9 mouse cellular contexts compared by ENCODE assay signal in the genomic region with DNA sequence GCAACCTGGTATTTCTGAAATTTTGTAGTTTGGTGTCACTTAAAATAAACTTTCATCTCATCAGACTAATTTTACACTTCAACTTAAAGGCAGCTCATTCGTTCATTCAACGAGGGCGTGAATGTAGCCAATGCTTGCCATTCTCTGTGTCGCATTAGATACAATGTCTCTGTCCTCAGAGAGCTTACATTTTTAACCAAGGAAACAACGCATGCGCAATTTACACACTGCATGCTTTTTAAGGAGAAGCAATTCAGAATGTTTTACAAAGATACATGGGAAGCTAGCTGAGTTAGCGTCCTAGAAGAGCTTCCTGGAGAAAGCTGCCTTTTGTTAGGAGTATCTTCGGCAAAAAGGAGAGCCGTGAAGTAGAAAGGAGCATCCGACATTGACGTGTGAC. TPM values are rescaled to one million over a fixed set of nuclear protein-coding genes. Genes with fewer than 3 reads are reported as not detected.
DNase-seq lines count a peak whose midpoint lies in the region; ATAC-seq and TF ChIP-seq lines count a peak whose summit lies in the region.
"Had no signal": no experiment of that assay in that cellular context is flagged by ENCODE, and none has a peak within 500 bp of the region (broad histone marks: within the 10 kb centered on the region; RNA-seq: fewer than 3 reads in every experiment).

No protein-coding gene starts in this region.

- ATAC-seq in liver, embryonic 14.5 days (ENCODE audit: insufficient read depth), result no peak
- ATAC-seq in activated CD4-positive, CD25-positive, alpha-beta regulatory T cell, adult 4 months, result no peak
- no peak for ATAC-seq in granulocyte monocyte progenitor cell, adult 5-6 weeks (replicated peaks; ENCODE audit: poor library complexity, severe bottlenecking)

- WGBS in heart, embryonic 10.5 days, result 54% methylated on average over 11 of the region's 11 CpGs
- WGBS in liver, embryonic 14.5 days (ENCODE audit: insufficient replicate concordance), result 33% methylated on average over 11 of the region's 11 CpGs

- DNase-seq in heart, embryonic 10.5 days (ENCODE audit: low spot score), result peak; percentile 57
- DNase-seq in heart, adult 18-20 months, result no peak
- DNase-seq in CH12.LX (ENCODE audit: extremely low read depth), result peak; percentile 54
- DNase-seq in liver, embryonic 14.5 days (ENCODE audit: low read depth in 3 of 3, low spot score in 3 of 3), result peak in 1 of 3 experiments; percentile 20
- DNase-seq in right cerebral cortex, postnatal 4 days, result no peak

- no peaks in the 10 kb centered on the region for H3K27me3 ChIP-seq in heart, embryonic 10.5 days (ENCODE audit: insufficient read depth, poor library complexity, severe bottlenecking)
- no peaks in the 10 kb centered on the region for H3K27me3 ChIP-seq in CH12.LX (replicated peaks)
- H3K27me3 ChIP-seq in liver, embryonic 14.5 days (ENCODE audit: control insufficient read depth, insufficient read depth, low read length), result no peaks in the 10 kb centered on the region

- peaks cover 30% of the 10 kb centered on the region for H3K4me1 ChIP-seq in heart, embryonic 10.5 days
- H3K4me1 ChIP-seq in CH12.LX (ENCODE audit: control insufficient read depth in 1 of 2, insufficient read depth in 2 of 2), result peaks cover 6 to 28% of the 10 kb centered on the region in 2 experiments
- H3K4me1 ChIP-seq in embryonic fibroblast, embryonic 13.5 days (ENCODE audit: control insufficient read depth, insufficient read depth, low read length), result peaks cover 3% of the 10 kb centered on the region
- H3K4me1 ChIP-seq in liver, embryonic 14.5 days (replicated peaks; ENCODE audit: control insufficient read depth in 2 of 2, insufficient read depth in 2 of 2, low read length in 1 of 2), result peaks cover 13 to 21% of the 10 kb centered on the region in 2 experiments

- H3K9me3 ChIP-seq in heart, embryonic 10.5 days, result no peaks in the 10 kb centered on the region
- H3K9me3 ChIP-seq in CH12.LX (replicated peaks; ENCODE audit: low read length), result no peaks in the 10 kb centered on the region
- H3K9me3 ChIP-seq in liver, embryonic 14.5 days (ENCODE audit: control insufficient read depth, low read length), result no peaks in the 10 kb centered on the region
- H3K9me3 ChIP-seq: G1E had no signal

- peaks cover 28% of the 10 kb centered on the region for H3K79me2 ChIP-seq in CH12.LX (replicated peaks; ENCODE audit: control insufficient read depth, extremely low read depth, insufficient read depth, poor library complexity, severe bottlenecking)

- TF ChIP-seq CTCF in CH12.LX (conservative IDR thresholded peaks at IDR 0.05 in 1 of 2, IDR thresholded peaks at IDR 0.05 in 1 of 2; ENCODE audit: low read depth in 2 of 2, low read length in 2 of 2), result no peak
- TF ChIP-seq CTCF in embryonic fibroblast, embryonic 13.5 days (IDR thresholded peaks at IDR 0.05; ENCODE audit: borderline replicate concordance, insufficient read depth, low read length), result no peak
- TF ChIP-seq CTCF in liver, embryonic 14.5 days (IDR thresholded peaks at IDR 0.05; ENCODE audit: low read depth), result no peak

- H3K27ac ChIP-seq in heart, embryonic 10.5 days, result peak overlapping the region; percentile 98
- peak overlapping the region; percentile 97 for H3K27ac ChIP-seq in CH12.LX (ENCODE audit: insufficient read depth, low read depth)
- H3K27ac ChIP-seq in embryonic fibroblast, embryonic 13.5 days (ENCODE audit: insufficient read depth, low read length), result peak overlapping the region; percentile 97
- H3K27ac ChIP-seq in liver, embryonic 14.5 days, result peak overlapping the region; percentile 53; the same call in 1 of the 2 replicates

- 0 out of 2 replicates have a peak, but pooled peaks have one; percentile 7 for TF ChIP-seq EP300 in CH12.LX (IDR thresholded peaks at IDR 0.05; ENCODE audit: low read length)
- no peak for TF ChIP-seq EP300 in liver, embryonic 14.5 days (IDR thresholded peaks at IDR 0.05; ENCODE audit: low read depth)

- in situ Hi-C loops in CH12.LX (cut with MboI; ENCODE audit: low pct_ligation_motif_present, low pct_unique_long_range_greater_than_20kb, low sequenced_read_pairs), result loop anchor here (10.0 kb wide), 1 partner anchor 298 kb away; no protein-coding TSS in a partner anchor

- no peak for TF ChIP-seq RAD21 in CH12.LX (IDR thresholded peaks at IDR 0.05; ENCODE audit: low read depth, low read length)

- no peak; the same call in 1 of the 2 replicates for TF ChIP-seq POLR2A in CH12.LX (IDR thresholded peaks at IDR 0.05; ENCODE audit: low read depth, low read length)
- TF ChIP-seq POLR2A in embryonic fibroblast, embryonic 13.5 days (IDR thresholded peaks at IDR 0.05; ENCODE audit: low read depth, low read length), result peak; percentile 29; the same call in 1 of the 2 replicates

- H3K4me2 ChIP-seq in CH12.LX (ENCODE audit: insufficient read depth, low read depth, poor library complexity, severe bottlenecking), result peak overlapping the region; percentile 73; the same call in 1 of the 2 replicates
- peak overlapping the region; percentile 86 for H3K4me2 ChIP-seq in liver, embryonic 14.5 days (ENCODE audit: low read depth)

- H3K36me3 ChIP-seq in heart, embryonic 10.5 days, result no peaks in the 10 kb centered on the region
- H3K36me3 ChIP-seq in CH12.LX (replicated peaks in 1 of 2; ENCODE audit: control insufficient read depth in 1 of 2, insufficient read depth in 1 of 2, low read length in 1 of 2), result peaks cover 0 to 15% of the 10 kb centered on the region in 2 experiments
- no peaks in the 10 kb centered on the region for H3K36me3 ChIP-seq in liver, embryonic 14.5 days (replicated peaks; ENCODE audit: control insufficient read depth, insufficient read depth, low read depth)

- peak overlapping the region; percentile 93 for H3K4me3 ChIP-seq in heart, embryonic 10.5 days
- peak overlapping the region; percentile 67 to 86 (median 84) for H3K4me3 ChIP-seq in CH12.LX (replicated peaks in 1 of 3; ENCODE audit: low read depth in 2 of 3, low read length in 2 of 3, poor library complexity in 1 of 3)
- peak overlapping the region; percentile 97; the same call in 1 of the 2 replicates for H3K4me3 ChIP-seq in embryonic fibroblast, embryonic 13.5 days (ENCODE audit: insufficient read depth, low read length)
- peak overlapping the region; percentile 24 to 77; a peak in 3 of 4 replicates for H3K4me3 ChIP-seq in liver, embryonic 14.5 days (ENCODE audit: insufficient read depth in 1 of 2, low read depth in 2 of 2, low read length in 2 of 2)

- dilution Hi-C loops in CH12.LX (cut with MboI; ENCODE audit: extremely low pct_ligation_motif_present, extremely low pct_unique_long_range_greater_than_20kb, low sequenced_read_pairs), result no loop called here

- peak overlapping the region; percentile 87 for H3K9ac ChIP-seq in CH12.LX (ENCODE audit: insufficient read depth, low read depth)
- H3K9ac ChIP-seq in liver, embryonic 14.5 days (replicated peaks), result peak overlapping the region; percentile 88

TF ChIP-seq in CH12.LX, 34 proteins besides CTCF, POLR2A, EP300 and RAD21 (continues in another document):
- TF ChIP-seq SIN3A (IDR thresholded peaks at IDR 0.05; ENCODE audit: low read length) (0 out of 2 replicates have a peak, but pooled peaks have one; percentile 28), GABPA (IDR thresholded peaks at IDR 0.05; ENCODE audit: insufficient replicate concordance, low read depth, low read length) (no peak), MAZ (IDR thresholded peaks at IDR 0.05; ENCODE audit: low read depth, low read length) (0 out of 2 replicates have a peak, but pooled peaks have one; percentile 29), TCF12 (IDR thresholded peaks at IDR 0.05; ENCODE audit: low read depth, low read length) (0 out of 2 replicates have a peak, but pooled peaks have one; percentile 14), E2F4 (IDR thresholded peaks at IDR 0.05; ENCODE audit: insufficient replicate concordance, low read depth, low read length) (no peak), CHD1 (IDR thresholded peaks at IDR 0.05; ENCODE audit: low read depth, low read length) (peak; percentile 1; the same call in 1 of the 2 replicates), MYC (IDR thresholded peaks at IDR 0.05; ENCODE audit: low read depth, low read length) (peak; percentile 45; the same call in 1 of the 2 replicates), HCFC1 (IDR thresholded peaks at IDR 0.05; ENCODE audit: low read depth, low read length) (peak; percentile 20; the same call in 1 of the 2 replicates), NELFE (IDR thresholded peaks at IDR 0.05; ENCODE audit: low read depth, low read length) (peak; percentile 42), ZNF384 (IDR thresholded peaks at IDR 0.05; ENCODE audit: low read depth, low read length) (no peak), CHD2 (IDR thresholded peaks at IDR 0.05; ENCODE audit: low read length) (no peak), MAFK (IDR thresholded peaks at IDR 0.05; ENCODE audit: insufficient replicate concordance, low read length) (no peak)

RNA-seq across cellular contexts. Expression of gene Rab21, which starts 0.9 kb away (rescaled TPM):
- polyA plus RNA-seq in heart, embryonic 10.5 days (2016; fragmentation: Nextera tagmentation; extraction: Ambion mirVana), result 3.4 and 3.6 TPM in 2 replicates
- total RNA-seq in heart, adult 18-20 months (2021), result 10 to 100 TPM; 77.8 to 81.0 TPM
- 45.0 and 55.6 TPM in 2 replicates for total RNA-seq in CH12.LX (2012; rRNA removed)
- total RNA-seq in CH12.LX (2014; rRNA removed), result 57.4 and 57.9 TPM in 2 replicates
- 52.8 and 58.4 TPM in 2 replicates for polyA plus RNA-seq in CH12.LX (2012; ENCODE audit: insufficient read length, low read depth)
- 63.3 and 64.7 TPM in 2 replicates for polyA plus RNA-seq in embryonic fibroblast, embryonic 13.5 days (2011; ENCODE audit: insufficient read length, low read depth, missing spikeins)
- 4.9 and 6.7 TPM in 2 replicates for polyA plus RNA-seq in liver, embryonic 14.5 days (2012; rRNA removed)
- 2.9 and 3.7 TPM in 2 replicates for polyA plus RNA-seq in liver, embryonic 14.5 days (2014; fragmentation: Nextera tagmentation; extraction: Ambion mirVana)
- 10 to 100 TPM; 21.3 to 26.2 TPM for polyA plus RNA-seq in activated CD4-positive, CD25-positive, alpha-beta regulatory T cell, adult 4 months (2017; shearing (Covaris generic))
- total RNA-seq in granulocyte monocyte progenitor cell, adult 5-6 weeks (2014; fragmentation: Nextera tagmentation), result 60.9 and 70.6 TPM in 2 replicates
- 42.5 and 47.1 TPM in 2 replicates for total RNA-seq in granulocyte monocyte progenitor cell, adult 5-6 weeks (2017)

RNA-seq across cellular contexts. Expression of gene Tmem19, which starts 46.0 kb away (rescaled TPM):
- 24.1 and 25.9 TPM in 2 replicates for polyA plus RNA-seq in heart, embryonic 10.5 days (2016; fragmentation: Nextera tagmentation; extraction: Ambion mirVana)
- total RNA-seq in heart, adult 18-20 months (2021), result 10 to 100 TPM; 11.2 to 16.9 TPM
- total RNA-seq in CH12.LX (2012; rRNA removed) (20.9 and 25.7 TPM in 2 replicates), CH12.LX (2014; rRNA removed) (26.0 and 34.3 TPM in 2 replicates)
- 22.9 and 29.3 TPM in 2 replicates for polyA plus RNA-seq in CH12.LX (2012; ENCODE audit: insufficient read length, low read depth)
- polyA plus RNA-seq in embryonic fibroblast, embryonic 13.5 days (2011; ENCODE audit: insufficient read length, low read depth, missing spikeins), result 40.7 and 51.5 TPM in 2 replicates
- 3.6 and 5.5 TPM in 2 replicates for polyA plus RNA-seq in liver, embryonic 14.5 days (2012; rRNA removed)
- 11.3 and 11.7 TPM in 2 replicates for polyA plus RNA-seq in liver, embryonic 14.5 days (2014; fragmentation: Nextera tagmentation; extraction: Ambion mirVana)
- polyA plus RNA-seq in activated CD4-positive, CD25-positive, alpha-beta regulatory T cell, adult 4 months (2017; shearing (Covaris generic)), result 10 to 100 TPM; 41.0 to 44.7 TPM
- 13.3 and 15.2 TPM in 2 replicates for total RNA-seq in granulocyte monocyte progenitor cell, adult 5-6 weeks (2014; fragmentation: Nextera tagmentation)
- 13.0 and 23.7 TPM in 2 replicates for total RNA-seq in granulocyte monocyte progenitor cell, adult 5-6 weeks (2017)

Comparison
In these comparisons a context has a peak if more than half of its experiments do, and no peak if none do; other contexts are left out.
1. DNase-seq: peak in heart, embryonic 10.5 days (single experiment) and CH12.LX (single experiment); none in heart, adult 18-20 months (0 of 2) and right cerebral cortex, postnatal 4 days (single experiment).
2. Peak in every context shown above with its lines, with median percentiles within 50 percentile points of each other: H3K27ac ChIP-seq and H3K4me3 ChIP-seq.